Mouse (Mus musculus): Measurements from ENCODE around the gene Ddx17. TPM values are rescaled to one million over a fixed set of nuclear protein-coding genes. Genes with fewer than 3 reads are reported as not detected.
A peak's percentile ranks its signal among the peaks of the same experiment; 100 is the strongest.

Ddx17 gene
- 88.7 and 97.1 TPM in 2 replicates for polyA plus RNA-seq (2014; fragmentation: Nextera tagmentation; extraction: Ambion mirVana)

DNA sequence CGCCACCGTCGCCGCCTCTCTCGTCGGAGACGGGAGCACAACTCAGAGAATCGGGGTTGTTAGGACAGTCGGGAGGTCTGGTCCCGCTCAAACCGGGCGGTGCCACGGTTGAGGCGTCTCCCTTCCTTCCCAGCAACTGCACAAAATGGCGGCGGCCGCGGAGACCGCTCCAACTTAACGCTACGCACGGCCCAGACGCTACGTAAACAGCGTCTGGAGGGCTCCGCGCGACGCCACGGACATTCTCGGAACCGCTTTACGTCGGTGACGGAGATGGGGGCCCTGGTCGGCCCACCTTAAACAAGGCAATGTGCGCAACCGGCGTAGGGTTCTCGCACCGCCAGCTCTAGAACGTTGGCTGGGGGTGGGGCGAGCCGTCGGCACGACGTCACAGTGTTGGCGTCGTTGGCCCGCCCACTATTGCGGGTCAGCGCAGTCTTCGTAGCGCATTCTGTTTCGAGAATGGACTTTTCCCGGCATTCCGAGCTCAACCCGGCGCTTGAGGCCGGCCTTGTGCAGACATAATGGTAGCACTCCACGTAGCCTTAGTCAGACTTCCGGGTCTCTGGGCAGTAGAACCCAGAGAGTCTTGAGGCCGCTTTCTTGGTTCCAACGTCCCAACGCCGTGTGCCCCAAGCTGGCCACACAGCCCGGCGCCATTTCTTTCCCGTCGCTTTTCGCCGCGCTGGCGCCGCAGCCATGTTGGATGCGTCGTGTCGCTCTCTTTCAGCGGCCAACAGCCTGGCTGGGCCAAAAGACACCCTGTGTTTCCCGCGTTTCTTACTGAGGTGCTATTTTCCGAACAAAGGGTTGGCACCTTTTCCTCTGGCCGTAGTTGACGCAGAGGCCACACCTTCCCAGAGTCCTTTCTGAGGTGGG, at the start of gene Ddx17:
Ddx17 (minus strand) TSS at position 332 of the 879 bp plus-strand sequence.
- ATAC-seq (peak; percentile 98), DNase-seq (ENCODE audit: low spot score) (peak; percentile 98)
- peak within 1 kb of the TSS; percentile 98 for H3K27ac ChIP-seq (ENCODE audit: low read depth, low read length)
- no peaks in the 10 kb centered on the region for H3K9me3 ChIP-seq (replicated peaks; ENCODE audit: control insufficient read depth, low read length)
- H3K9ac ChIP-seq (ENCODE audit: low read length): peak within 1 kb of the TSS; percentile 98
- H3K27me3 ChIP-seq (replicated peaks; ENCODE audit: control insufficient read depth, insufficient read depth, low read length): no peaks in the 10 kb centered on the region
- 3% methylated on average over 82 of the region's 84 CpGs for WGBS
- H3K4me2 ChIP-seq (ENCODE audit: low read length): peak within 1 kb of the TSS; percentile 79
- peaks cover 34% of the 10 kb centered on the region for H3K36me3 ChIP-seq (ENCODE audit: control insufficient read depth, insufficient read depth, low read length)
- H3K4me3 ChIP-seq (ENCODE audit: low read depth, low read length): peak within 1 kb of the TSS; percentile 92
- peaks cover 21% of the 10 kb centered on the region for H3K4me1 ChIP-seq (ENCODE audit: control insufficient read depth, insufficient read depth, low read length)

DNA sequence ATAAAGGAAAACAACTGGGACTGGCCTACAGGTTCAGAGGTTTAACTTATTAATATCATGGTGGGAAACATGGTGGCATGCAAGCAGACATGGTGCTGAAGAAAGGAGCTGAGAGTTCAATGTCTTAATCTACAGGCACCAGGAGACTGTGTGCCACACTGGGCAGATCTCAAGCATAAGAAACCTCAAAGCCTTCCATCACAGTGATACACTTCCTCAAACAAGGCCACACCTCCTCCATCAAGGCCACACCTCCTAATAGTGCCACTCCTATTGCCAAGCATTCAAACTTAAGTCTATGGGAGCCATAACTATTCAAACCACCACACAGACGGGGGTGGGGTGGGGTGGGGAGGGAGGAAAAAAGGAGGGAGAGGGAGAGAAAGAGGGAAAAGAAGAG, 35.0 kb upstream of the Ddx17 start:
- no peak overlapping the region for H3K4me3 ChIP-seq (ENCODE audit: low read depth, low read length)
- WGBS: 47% methylated on average over 1 of the region's 1 CpGs
- H3K4me2 ChIP-seq (ENCODE audit: low read length): no peak overlapping the region
- ATAC-seq (no peak), DNase-seq (ENCODE audit: low spot score) (no peak)
- no peak overlapping the region for H3K27ac ChIP-seq (ENCODE audit: low read depth, low read length)
- no peaks in the 10 kb centered on the region for H3K9me3 ChIP-seq (replicated peaks; ENCODE audit: control insufficient read depth, low read length)
- no peaks in the 10 kb centered on the region for H3K36me3 ChIP-seq (ENCODE audit: control insufficient read depth, insufficient read depth, low read length)
- H3K27me3 ChIP-seq (replicated peaks; ENCODE audit: control insufficient read depth, insufficient read depth, low read length): no peaks in the 10 kb centered on the region
- no peaks in the 10 kb centered on the region for H3K4me1 ChIP-seq (ENCODE audit: control insufficient read depth, insufficient read depth, low read length)
- H3K9ac ChIP-seq (ENCODE audit: low read length): no peak overlapping the region

DNA sequence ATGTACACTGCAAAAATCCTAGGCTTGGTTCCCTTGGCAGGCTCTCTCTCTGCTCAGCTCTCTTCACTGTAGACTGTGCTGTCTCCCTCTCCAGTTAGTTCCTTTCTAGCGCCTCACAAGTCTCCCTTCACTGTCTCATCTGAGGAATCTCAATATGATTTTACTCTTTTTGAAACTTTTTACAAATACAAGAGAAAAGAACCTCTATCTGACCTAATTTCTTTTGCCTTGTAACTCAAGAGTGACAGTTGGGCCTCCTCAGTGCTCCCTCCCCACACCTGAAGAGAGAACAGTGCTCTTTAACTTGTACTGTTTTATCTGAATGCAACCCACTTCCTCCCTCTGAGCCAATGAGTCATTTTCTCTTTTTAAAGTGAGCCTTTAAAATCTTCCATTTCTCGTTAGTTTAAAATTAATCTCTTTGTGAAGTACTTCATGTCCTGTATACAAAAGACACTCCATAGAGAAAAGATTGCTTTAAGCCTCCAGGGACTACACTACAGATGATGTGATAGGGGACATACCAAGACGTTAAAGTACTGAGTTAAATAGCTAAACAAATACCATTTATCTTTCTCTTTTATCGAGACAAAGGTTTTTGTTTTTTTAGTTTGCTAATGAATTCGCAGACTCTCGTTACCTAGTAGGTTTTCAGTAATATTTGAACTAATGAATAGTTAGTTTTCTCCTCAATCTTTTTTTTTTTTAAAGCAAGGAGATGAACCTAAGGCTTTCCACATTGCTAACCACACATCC, 31.3 kb upstream of the Ddx17 start:
- Histone ChIP-seq H3K9me3 (replicated peaks; ENCODE audit: control insufficient read depth, low read length) (no peaks in the 10 kb centered on the region), H3K4me2 (ENCODE audit: low read length) (no peak overlapping the region), H3K27me3 (replicated peaks; ENCODE audit: control insufficient read depth, insufficient read depth, low read length) (no peaks in the 10 kb centered on the region), H3K9ac (ENCODE audit: low read length) (no peak overlapping the region), H3K36me3 (ENCODE audit: control insufficient read depth, insufficient read depth, low read length) (no peaks in the 10 kb centered on the region), H3K27ac (ENCODE audit: low read depth, low read length) (no peak overlapping the region), H3K4me3 (ENCODE audit: low read depth, low read length) (no peak overlapping the region), H3K4me1 (ENCODE audit: control insufficient read depth, insufficient read depth, low read length) (no peaks in the 10 kb centered on the region)
- WGBS: 38% methylated on average over 6 of the region's 6 CpGs
- no peak for ATAC-seq
- DNase-seq (ENCODE audit: low spot score): no peak

DNA sequence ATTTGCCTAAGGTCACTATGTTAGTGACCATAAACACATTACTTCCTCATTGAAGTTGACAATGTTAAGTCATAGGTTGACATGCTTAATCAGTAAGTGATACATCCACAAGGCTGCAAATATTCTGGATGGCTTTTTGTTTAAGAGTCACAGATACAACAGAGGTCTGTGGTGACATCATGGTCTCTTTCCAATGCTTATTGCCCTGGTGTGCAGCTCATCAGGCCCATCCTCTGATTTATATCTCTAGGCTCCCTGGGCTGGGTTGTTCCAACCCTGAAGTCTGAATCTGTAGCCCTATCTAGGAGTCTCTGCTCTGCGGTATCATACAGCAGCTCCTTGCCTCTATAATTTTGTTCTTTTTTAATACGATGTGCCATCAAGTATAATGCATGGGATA, 30.4 kb upstream of the Ddx17 start:
- H3K4me3 ChIP-seq (ENCODE audit: low read depth, low read length): no peak overlapping the region
- 81% methylated on average over 2 of the region's 2 CpGs for WGBS
- H3K36me3 ChIP-seq (ENCODE audit: control insufficient read depth, insufficient read depth, low read length): no peaks in the 10 kb centered on the region
- H3K4me1 ChIP-seq (ENCODE audit: control insufficient read depth, insufficient read depth, low read length): no peaks in the 10 kb centered on the region
- DNase-seq (ENCODE audit: low spot score) (no peak), ATAC-seq (no peak)
- H3K9me3 ChIP-seq (replicated peaks; ENCODE audit: control insufficient read depth, low read length): no peaks in the 10 kb centered on the region
- no peak overlapping the region for H3K27ac ChIP-seq (ENCODE audit: low read depth, low read length)
- H3K27me3 ChIP-seq (replicated peaks; ENCODE audit: control insufficient read depth, insufficient read depth, low read length): no peaks in the 10 kb centered on the region
- no peak overlapping the region for H3K4me2 ChIP-seq (ENCODE audit: low read length)
- no peak overlapping the region for H3K9ac ChIP-seq (ENCODE audit: low read length)

DNA sequence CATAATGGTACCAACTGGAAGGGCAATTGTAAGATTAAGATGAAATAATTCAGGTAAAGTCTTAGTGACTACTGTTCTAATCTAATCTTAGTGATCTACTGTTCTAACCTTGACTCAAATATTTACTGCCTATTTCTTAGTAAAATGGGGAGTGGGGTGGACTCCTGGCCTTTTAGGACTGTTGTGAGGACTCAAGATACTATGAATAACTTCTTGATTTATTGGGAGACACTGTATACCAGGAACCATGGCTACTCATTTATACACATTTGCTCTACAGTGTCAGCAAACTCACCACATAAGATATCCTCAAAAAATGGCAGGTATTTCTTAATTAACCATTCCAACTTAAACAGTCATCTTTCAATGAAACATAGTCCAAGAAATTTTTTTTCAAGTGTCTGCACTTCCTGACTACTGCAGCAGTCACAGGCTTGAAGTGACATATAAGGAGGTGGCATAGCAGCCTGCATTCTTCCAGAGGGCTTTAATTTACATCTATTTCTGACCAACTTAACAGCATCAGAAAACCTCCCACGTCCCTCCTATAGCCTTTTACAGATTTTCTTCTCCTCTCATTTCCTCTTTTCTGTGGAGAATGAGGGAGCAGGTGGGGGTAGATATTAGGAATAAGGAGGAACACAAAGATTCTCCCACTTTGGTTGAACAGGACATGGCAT, 29.1 kb upstream of the Ddx17 start:
- ATAC-seq: no peak
- H3K9me3 ChIP-seq (replicated peaks; ENCODE audit: control insufficient read depth, low read length): no peaks in the 10 kb centered on the region
- H3K4me3 ChIP-seq (ENCODE audit: low read depth, low read length): no peak overlapping the region
- H3K4me2 ChIP-seq (ENCODE audit: low read length): no peak overlapping the region
- WGBS: 68% methylated on average over 1 of the region's 1 CpGs
- H3K9ac ChIP-seq (ENCODE audit: low read length): no peak overlapping the region
- H3K36me3 ChIP-seq (ENCODE audit: control insufficient read depth, insufficient read depth, low read length): no peaks in the 10 kb centered on the region
- no peaks in the 10 kb centered on the region for H3K27me3 ChIP-seq (replicated peaks; ENCODE audit: control insufficient read depth, insufficient read depth, low read length)
- H3K27ac ChIP-seq (ENCODE audit: low read depth, low read length): no peak overlapping the region
- no peaks in the 10 kb centered on the region for H3K4me1 ChIP-seq (ENCODE audit: control insufficient read depth, insufficient read depth, low read length)
- DNase-seq (ENCODE audit: low spot score): no peak

DNA sequence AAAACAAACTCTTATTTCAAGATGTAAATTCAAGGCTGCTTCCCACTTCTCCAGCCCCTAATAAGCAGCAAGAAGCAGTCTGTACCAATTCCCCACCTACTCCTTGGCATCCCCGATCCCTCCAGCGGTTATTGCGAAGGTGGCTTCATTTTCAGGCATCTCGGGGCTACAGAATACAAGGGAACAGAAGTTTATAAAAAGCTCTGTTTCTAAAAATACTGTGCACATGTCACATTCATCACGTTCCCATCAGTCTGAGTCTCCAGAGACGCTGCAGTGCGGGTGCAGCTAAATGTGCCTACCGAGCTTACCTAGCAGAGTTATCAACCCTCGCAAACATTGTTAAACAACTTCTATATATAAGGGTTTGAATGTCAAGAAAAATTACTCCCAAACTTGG, 15.9 kb upstream of the Ddx17 start:
- WGBS: 83% methylated on average over 9 of the region's 9 CpGs
- H3K4me1 ChIP-seq (ENCODE audit: control insufficient read depth, insufficient read depth, low read length): no peaks in the 10 kb centered on the region

DNA sequence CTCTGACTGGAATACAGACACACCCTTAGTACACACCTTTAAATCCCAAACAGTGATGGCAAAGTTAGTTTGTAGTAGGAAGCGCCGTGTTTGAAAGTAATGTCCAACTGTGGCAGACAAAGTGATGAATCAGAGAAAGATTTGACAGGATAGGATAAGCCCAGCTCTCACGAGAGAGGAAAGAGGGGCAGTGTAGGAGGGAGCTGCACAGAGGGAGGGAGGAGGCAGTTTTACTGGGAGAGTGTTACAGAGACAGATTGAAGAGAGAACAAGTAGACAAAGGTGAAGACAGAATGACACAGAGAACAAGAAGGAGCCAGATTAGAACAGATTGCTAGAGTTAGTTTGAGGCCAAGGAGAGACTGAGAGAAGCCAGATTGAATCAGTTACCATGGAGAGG, 13.1 kb upstream of the Ddx17 start:
- no peaks in the 10 kb centered on the region for H3K9me3 ChIP-seq (replicated peaks; ENCODE audit: control insufficient read depth, low read length)
- DNase-seq (ENCODE audit: low spot score) (no peak), ATAC-seq (no peak)
- H3K4me2 ChIP-seq (ENCODE audit: low read length): no peak overlapping the region
- H3K27me3 ChIP-seq (replicated peaks; ENCODE audit: control insufficient read depth, insufficient read depth, low read length): no peaks in the 10 kb centered on the region
- no peaks in the 10 kb centered on the region for H3K4me1 ChIP-seq (ENCODE audit: control insufficient read depth, insufficient read depth, low read length)
- H3K4me3 ChIP-seq (ENCODE audit: low read depth, low read length): no peak overlapping the region
- H3K27ac ChIP-seq (ENCODE audit: low read depth, low read length): no peak overlapping the region
- no peak overlapping the region for H3K9ac ChIP-seq (ENCODE audit: low read length)
- WGBS: 77% methylated on average over 3 of the region's 3 CpGs
- H3K36me3 ChIP-seq (ENCODE audit: control insufficient read depth, insufficient read depth, low read length): no peaks in the 10 kb centered on the region

More for the DNA sequence above, 15.9 kb upstream of the Ddx17 start:
- Histone ChIP-seq H3K9me3 (replicated peaks; ENCODE audit: control insufficient read depth, low read length) (no peaks in the 10 kb centered on the region), H3K27me3 (replicated peaks; ENCODE audit: control insufficient read depth, insufficient read depth, low read length) (no peaks in the 10 kb centered on the region), H3K9ac (ENCODE audit: low read length) (no peak overlapping the region), H3K4me3 (ENCODE audit: low read depth, low read length) (no peak overlapping the region), H3K36me3 (ENCODE audit: control insufficient read depth, insufficient read depth, low read length) (no peaks in the 10 kb centered on the region), H3K4me2 (ENCODE audit: low read length) (no peak overlapping the region), H3K27ac (ENCODE audit: low read depth, low read length) (no peak overlapping the region)
- no peak for ATAC-seq
- no peak for DNase-seq (ENCODE audit: low spot score)

DNA sequence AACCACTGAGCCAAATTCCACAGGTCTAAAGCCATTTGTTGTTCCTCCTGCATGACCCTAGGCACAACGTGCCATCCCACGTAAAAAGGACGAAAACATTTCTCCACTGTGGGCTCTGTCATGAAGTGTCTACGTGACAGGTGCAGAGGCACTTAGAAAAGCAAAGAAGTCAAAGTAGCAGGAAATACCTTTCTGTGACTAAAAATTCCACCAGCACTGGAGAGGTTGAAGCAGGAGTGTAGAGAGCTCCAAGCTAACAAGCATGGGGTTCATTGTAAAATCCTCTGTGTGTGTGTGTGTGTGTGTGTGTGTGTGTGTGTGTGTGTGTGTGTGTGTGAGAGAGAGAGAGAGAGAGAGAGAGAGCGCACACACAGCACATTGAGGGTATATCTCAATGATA, 6.0 kb upstream of the Ddx17 start:
- no peak overlapping the region for H3K4me3 ChIP-seq (ENCODE audit: low read depth, low read length)
- H3K9me3 ChIP-seq (replicated peaks; ENCODE audit: control insufficient read depth, low read length): no peaks in the 10 kb centered on the region
- 83% methylated on average over 5 of the region's 5 CpGs for WGBS
- no peaks in the 10 kb centered on the region for H3K36me3 ChIP-seq (ENCODE audit: control insufficient read depth, insufficient read depth, low read length)
- H3K9ac ChIP-seq (ENCODE audit: low read length): no peak overlapping the region
- ATAC-seq (no peak), DNase-seq (ENCODE audit: low spot score) (no peak)
- no peaks in the 10 kb centered on the region for H3K4me1 ChIP-seq (ENCODE audit: control insufficient read depth, insufficient read depth, low read length)
- no peaks in the 10 kb centered on the region for H3K27me3 ChIP-seq (replicated peaks; ENCODE audit: control insufficient read depth, insufficient read depth, low read length)
- no peak overlapping the region for H3K4me2 ChIP-seq (ENCODE audit: low read length)
- no peak overlapping the region for H3K27ac ChIP-seq (ENCODE audit: low read depth, low read length)
